Mouse (Mus musculus): ENCODE data around the gene Epdr1.
"Not testable (repeated sequence)": the region's sequence is repeated elsewhere in the genome, so short reads cannot be mapped to it uniquely, and the experiment has no call there.

Gene Epdr1

GRCm38 (mm10) chr13:19604916-19605315 lies 14.8 kb downstream of the Epdr1 start:
- no peak for DNase-seq (ENCODE audit: low spot score)

- DNase-seq (ENCODE audit: low spot score) = no peak
Observed at GRCm38 (mm10) chr13:19603719-19604118, 16.0 kb downstream of the Epdr1 start.

- no peak for DNase-seq (ENCODE audit: low spot score)
Observed at GRCm38 (mm10) chr13:19602531-19602930, 17.2 kb downstream of the Epdr1 start.

- DNase-seq (ENCODE audit: low spot score) = no peak
Observed at GRCm38 (mm10) chr13:19599242-19599641, 20.5 kb downstream of the Epdr1 start.

GRCm38 (mm10) chr13:19595141-19595540 lies 24.6 kb downstream of the Epdr1 start:
- DNase-seq (ENCODE audit: low spot score) = no peak

GRCm38 (mm10) chr13:19590996-19591759 lies 28.5 kb downstream of the Epdr1 start:
- no peak for DNase-seq (ENCODE audit: low spot score)

- DNase-seq (ENCODE audit: low spot score) = no peak
Observed at GRCm38 (mm10) chr13:19575947-19576346, 43.8 kb downstream of the Epdr1 start.

GRCm38 (mm10) chr13:19574723-19575122 lies 45.0 kb downstream of the Epdr1 start:
- not testable (repeated sequence) for DNase-seq (ENCODE audit: low spot score)

- DNase-seq (ENCODE audit: low spot score) = not testable (repeated sequence)
Observed at GRCm38 (mm10) chr13:19570166-19570565, 49.6 kb downstream of the Epdr1 start.

GRCm38 (mm10) chr13:19562510-19562909 lies 57.2 kb downstream of the Epdr1 start:
- DNase-seq (ENCODE audit: low spot score) = no peak

GRCm38 (mm10) chr13:19555391-19555790 lies 64.3 kb downstream of the Epdr1 start:
- DNase-seq (ENCODE audit: low spot score) = no peak
